Mouse (Mus musculus) left cerebral cortex, postnatal 10 days (tissue): ENCODE data around the gene Cfap52. TPM values are rescaled to one million over a fixed set of nuclear protein-coding genes. Genes with fewer than 3 reads are reported as not detected.

Experiments
- DNase-seq, 2 experiments: peaks; one replicate each; pipeline ENCODE4 v3.0.0; 2021 to 2022; ENCODE audit warnings: low spot score in 2 of 2, mixed read lengths in 1 of 2; ENCODE audit errors: extremely low spot score in 1 of 2
- intact Hi-C: fragments of 180-260 bp; cut with DNase I; formaldehyde crosslinking; loops from one replicate; pipeline ENCODE4 v1.15.1; 2025
- total RNA-seq, 2 experiments: library from RNA; stranded (reverse); gene quantifications; 2 replicates each; pipeline ENCODE4 v1.2.3; 2021

Gene Cfap52
- 1 to 10 TPM; 7.2 to 9.9 TPM for total RNA-seq

DNA sequence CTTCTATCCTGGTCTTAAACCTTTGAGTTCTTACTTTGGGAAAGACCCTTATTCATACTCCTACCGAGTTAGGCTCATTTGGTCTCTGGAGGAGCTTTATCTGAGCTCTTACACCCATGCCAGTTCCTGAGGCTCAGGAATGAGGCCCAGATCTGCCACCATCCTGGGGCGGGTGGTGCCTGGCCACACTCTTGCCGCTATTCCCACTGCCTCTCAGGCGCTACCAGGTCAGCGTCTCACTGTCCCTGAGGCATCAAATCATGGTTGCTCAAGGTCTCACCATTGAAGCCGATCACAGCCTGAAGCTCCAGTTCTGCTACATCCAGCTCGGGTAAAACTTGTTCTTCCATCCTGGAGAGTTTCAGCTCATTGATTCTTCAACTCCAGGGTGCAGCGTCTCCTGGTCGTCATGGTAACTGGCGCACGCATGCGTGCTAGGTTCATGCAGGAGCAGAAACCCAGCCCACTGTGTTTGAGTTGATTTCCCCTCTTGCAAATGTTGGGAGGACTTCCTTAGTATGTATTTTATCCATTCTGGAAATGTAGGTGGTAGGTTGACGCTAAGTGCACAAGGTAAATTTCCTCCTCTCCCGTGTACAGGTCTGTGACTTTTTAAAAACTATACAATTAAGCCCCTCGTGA lies at the start of gene Cfap52:
Gene Cfap52, minus strand, starts transcription at position 410 of the 642 bp plus-strand sequence.
- intact Hi-C loops, result no loop called here
- peak; percentile 86 to 89 for DNase-seq

DNA sequence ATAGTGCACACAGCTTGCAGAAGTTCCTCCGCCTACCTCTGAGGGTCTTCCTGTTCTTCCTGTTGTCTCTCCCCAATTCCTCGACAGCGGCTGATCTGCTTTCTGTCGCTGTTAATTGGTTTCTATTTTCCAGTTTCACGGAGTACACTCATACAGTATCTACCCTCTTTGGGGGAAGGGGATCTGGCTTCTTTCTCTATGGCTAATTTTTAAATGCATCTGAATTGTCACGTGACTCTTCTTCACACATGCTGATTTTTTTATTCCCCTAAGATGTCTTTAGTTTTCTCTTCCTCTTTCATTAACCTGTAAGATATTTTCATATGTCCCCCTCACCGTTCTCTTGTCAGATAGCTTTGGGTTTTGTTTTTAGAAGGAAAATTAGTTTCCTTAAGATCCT lies 46.8 kb upstream of the Cfap52 start:
- intact Hi-C loops, result no loop called here
- DNase-seq, result no peak

DNA sequence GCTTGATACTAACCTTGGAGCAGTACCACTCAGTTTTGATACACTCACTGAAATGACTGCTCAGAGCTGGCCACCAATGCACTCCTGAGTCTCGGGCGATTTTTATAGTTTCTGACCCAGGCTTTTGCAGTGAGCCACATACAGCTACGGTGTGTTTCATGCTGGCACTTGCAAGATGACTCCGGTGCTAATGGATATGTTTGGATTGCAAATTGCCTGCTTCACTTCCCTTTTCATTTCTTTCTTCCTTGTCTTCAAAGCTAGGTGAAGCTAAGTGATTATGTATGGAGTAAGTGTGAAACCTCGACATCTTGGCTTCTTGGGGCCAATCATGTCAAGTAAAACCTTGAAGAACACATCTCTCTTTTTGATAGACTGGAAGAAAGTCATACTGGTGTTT lies 43.9 kb upstream of the Cfap52 start:
- intact Hi-C loops, result no loop called here
- DNase-seq, result no peak

DNA sequence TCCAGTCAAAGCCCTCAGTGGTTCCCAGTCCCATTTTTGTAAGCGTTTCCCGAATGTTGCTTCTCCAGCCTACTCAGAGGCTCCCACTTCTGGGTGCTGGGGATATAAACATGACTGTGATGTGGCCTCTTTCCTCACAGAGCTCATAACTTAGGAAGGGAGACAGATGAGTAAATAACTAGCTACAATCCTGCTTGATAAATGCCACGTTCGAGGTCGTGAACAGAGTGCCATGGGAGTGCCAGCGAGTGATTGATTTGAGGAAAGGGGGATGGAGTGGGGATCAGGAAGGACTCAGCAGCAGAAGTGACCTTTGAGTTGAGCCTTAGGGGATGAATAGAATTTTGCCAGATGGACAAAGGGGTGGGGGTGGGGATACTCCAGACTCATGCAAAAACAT lies 42.2 kb upstream of the Cfap52 start:
- intact Hi-C loops, result no loop called here
- no peak for DNase-seq

DNA sequence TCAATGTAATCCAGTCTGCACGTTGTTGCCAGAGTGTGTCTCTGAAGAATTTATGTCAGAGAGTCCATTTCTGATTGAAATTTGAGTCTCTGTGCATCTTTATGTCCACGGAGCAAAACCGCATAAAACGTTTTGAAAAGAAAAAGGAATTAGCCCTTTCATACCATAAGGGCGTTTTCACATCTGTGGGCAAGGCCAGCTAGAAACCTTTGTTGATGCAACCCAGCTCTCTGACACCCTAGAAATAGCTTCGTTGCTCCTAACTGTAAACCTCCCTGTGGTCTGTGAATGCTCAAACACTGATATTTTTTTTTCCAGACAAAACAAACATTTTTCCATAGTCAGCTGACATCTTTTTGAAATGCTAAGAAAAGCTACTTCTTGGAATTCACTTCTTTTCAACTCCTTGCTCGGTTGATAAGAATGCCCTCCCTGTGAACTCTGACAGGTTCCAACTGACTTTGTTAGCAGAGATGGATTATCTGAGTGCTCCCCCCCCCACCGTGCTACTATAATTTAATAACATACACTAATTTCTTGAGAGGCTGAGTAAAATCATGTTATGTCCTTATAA lies 40.9 kb upstream of the Cfap52 start:
- intact Hi-C loops, result no loop called here
- no peak for DNase-seq

DNA sequence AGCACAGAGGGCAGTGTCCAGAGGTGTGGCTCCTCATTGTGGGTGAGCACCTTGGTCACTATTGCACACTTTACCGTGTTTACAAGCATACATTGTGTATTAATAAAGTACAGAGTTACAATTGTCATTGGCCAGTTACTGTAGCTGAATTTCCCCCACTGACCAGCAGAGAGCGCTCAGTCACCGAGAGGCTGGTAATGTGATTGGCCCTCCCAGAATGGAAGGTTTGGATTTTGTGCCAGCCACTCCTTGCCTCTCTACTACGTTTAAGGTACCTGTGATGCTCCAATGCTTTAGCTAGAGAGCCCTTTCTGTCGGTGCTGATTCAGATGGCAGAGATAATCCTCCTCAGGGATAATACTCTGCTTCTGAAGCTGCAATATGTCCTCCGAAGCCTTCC lies 38.7 kb upstream of the Cfap52 start:
- intact Hi-C loops, result loop anchor here (2.0 kb wide), 1 partner anchor 405 kb away; no protein-coding TSS in a partner anchor
- peak; percentile 48 to 64 for DNase-seq

DNA sequence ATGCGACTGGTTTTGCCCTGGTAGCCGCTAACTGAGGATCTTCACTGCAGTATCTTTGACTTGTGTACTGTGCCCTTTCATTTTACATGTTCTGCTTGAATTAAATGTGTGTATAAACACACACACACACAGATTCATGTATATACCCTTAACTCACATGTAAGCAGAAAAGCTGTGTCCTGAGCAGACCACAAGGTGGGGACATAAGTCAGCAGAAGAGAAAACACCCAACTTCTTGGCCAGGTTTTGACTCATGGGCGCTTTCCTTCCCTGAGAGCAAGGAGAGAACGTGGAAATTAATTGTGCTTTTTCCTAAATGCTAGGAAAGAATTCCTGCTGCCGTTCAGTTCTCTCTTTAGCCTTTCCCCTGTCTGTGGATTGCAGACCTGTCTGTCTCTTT lies 34.2 kb upstream of the Cfap52 start:
- intact Hi-C loops, result no loop called here
- no peak for DNase-seq

DNA sequence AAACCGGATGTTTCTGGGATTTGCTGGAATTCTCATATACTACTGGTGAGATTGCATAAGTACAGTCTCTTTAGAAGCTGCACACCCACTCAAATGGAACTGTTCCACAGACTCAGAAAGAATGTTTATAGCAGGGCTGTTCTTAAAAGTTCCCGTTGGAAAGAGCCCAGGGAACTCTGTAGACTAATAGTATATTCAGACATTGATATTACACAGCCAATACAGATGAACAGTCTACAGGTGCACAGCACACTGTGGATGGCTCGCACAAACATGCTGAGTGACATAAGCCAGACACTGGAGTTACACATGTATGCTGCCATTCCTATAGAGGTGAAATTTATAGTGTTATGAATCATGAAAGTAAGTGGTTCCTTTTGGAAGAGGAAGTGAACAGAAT lies 33.5 kb upstream of the Cfap52 start:
- no peak for DNase-seq
- intact Hi-C loops, result no loop called here

DNA sequence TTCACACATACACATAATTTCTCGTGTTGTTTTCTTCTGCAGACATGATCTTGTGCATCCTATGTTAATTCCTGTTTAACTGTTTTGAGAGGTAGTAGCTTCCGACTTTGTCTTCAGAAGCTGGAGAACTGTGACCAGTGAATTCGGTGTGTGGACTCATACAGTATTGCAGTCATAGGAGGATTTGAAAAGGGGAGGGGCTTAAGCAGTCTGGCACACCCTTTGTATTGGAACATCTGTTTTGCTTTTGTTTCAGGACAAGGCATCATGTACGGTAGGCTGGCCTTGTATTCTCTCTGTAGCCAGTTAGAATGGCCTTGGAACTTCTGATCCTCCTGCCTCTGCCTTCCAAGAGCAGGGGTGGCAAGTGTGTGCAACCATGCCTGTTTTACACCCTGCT lies 30.5 kb upstream of the Cfap52 start:
- DNase-seq, result no peak
- intact Hi-C loops, result no loop called here

DNA sequence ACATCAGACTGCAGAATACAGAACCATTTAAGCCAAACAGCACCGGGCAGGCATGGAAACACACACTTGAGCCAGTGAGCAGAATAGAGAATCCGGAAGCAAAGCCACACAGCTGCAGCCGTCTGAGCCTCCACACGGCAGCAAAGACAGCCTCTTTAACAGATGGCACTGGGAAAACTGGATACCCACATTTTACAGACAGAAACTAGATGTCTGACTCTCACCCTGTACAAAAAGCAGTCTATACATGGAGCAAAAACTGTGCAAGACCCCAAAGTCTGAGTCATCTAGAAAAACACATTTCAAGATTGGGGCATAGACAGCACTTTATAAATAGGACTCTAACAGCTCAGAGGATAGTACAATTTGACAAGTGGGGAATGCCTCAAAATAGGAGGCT lies 25.8 kb upstream of the Cfap52 start:
- intact Hi-C loops, result no loop called here
- no peak for DNase-seq

DNA sequence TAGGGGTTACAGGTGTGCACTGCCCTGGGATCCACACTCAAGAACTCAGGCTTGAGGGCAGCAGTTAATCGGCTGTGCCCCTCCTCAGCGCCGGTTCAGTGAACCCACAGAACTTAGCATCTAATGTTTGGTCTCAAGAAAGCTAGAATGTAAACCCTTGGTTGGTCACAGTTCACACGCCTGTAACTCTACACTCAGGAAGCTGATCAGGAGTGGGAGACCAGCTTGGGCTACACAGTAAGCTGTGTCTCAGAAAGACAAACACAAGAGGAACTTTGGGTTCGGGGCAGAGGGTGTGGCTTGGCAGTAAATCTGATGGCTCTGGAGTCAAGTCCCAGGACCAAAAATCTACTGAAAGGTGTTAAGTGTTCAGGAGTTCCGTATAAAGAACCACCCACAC lies 18.1 kb upstream of the Cfap52 start:
- no peak for DNase-seq
- intact Hi-C loops, result no loop called here

DNA sequence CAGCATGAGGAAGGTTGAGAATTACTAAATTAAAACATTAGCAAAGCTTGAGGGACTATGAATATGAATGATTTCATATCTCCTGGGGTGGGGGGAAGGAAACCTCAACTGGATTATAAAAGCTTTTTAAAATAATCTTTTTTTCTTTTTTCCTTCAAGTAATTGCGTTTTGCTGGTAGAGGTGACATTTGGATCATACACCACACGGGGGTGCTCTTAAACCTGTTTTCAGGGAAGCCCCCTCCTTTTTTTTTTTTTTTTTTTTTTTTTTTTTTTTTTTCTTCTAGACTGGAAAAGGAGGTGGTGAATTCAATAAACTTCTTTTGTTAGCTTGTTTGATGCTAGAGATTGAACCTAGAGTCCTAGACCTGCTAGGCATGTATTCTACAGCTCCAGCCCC lies 9.8 kb upstream of the Cfap52 start:
- DNase-seq, result peak in 1 of 2 experiments; percentile 66
- intact Hi-C loops, result loop anchor here (5.0 kb wide), 1 partner anchor 432 kb away; no protein-coding TSS in a partner anchor

DNA sequence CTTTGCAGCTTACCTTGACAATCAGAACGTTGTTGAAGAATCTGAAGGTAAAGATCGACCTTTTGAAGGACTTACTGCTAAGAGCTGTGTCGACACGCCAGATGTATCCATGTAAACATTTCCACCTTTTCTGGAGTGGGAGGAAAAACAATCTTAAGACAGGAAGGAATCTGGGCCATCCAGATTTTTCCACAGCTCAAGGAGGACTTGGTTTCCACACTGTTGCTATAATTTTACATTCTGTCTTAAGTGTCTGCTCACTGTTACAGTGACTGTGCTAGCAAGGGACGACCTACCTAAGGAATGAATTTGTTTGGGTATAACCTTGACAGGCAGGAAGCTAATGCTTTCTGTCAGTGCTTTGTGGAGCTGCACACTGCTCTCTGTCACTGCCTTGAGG lies 7.8 kb upstream of the Cfap52 start:
- DNase-seq, result no peak
- intact Hi-C loops, result no loop called here

DNA sequence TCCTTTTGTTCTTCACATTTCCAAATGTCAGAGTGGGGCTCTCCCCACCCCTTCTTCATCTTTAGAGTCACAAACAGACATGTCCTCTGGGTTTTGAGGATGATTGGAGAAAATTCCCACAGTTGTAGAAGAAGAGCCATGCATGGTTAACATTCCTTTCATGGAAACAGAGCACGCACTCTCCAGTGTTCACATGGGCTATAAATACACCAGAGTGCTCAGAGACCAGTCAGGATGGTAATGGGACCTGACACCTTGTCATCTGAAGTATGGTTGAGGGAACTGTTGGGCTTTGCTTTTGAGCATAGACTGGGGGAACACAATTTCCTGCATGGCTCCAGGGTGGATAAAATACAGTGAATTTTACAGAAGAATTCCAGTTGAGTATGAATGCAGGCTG lies 7.2 kb upstream of the Cfap52 start:
- intact Hi-C loops, result no loop called here
- DNase-seq, result no peak

DNA sequence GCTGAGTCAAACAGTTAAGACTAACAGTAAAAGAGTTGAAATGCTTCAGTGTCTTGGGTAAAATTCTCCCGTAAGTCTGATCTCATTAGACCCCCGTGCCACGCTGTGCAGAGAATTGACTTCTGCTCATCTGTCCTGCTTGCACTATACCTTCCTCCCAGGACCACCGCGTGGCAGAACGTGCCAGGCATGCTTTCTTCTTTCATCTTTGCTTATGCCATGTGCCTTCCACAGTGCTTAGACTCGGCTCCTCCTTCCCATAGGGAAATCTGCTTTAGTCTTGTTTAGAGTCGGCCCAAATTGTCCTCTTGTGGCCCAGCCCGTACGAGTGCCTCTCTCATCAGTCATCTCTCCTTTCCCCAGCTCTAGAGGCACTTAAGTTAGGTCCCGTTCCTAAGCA lies 2.4 kb upstream of the Cfap52 start:
- no peak for DNase-seq
- intact Hi-C loops, result no loop called here

DNA sequence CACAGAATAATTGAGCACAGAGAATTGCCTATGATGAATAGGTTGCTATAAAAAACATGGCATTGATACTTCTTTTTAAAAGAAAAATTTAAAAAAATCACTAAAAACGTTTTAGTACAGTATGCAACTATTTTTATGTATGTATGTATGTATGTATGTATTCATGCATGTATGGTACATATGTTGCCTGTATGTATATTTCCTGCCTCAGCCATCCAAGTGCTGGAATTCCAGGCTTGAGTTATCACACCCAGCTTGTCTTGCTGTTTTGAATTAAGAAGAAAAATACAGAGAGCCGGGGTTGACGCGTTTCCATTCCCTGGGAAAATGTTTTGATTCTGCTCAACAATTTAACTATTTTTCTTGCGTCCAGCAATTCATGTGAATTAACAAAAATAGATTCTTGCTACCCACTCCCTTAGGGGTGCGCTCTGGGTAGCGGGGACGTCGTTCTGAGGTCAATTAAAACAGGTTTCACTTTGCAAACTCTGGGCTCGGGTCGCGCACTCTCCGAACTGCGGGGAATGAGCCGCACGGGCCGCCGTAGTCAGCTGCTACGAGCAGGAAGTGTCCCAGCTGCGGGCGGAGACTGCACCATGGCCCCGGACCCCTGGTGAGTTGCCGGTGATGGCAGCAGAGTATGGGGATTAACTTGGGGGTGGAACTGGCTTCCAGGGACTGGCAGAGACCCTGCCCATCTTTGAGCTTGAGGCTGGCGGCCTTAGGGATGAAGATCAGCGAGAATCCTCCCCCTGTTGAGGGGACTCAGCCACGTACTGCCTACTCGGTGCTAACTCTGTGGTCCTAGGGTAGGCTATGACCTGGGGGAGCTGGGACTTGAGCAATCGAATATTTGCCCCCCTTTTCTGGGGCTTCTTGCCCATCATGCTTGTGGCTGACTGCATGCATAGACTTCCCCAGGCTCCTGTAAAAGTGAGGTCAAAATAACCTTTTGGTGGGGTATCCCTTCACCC lies 741 bp upstream of the Cfap52 start, which contains the start of gene Stx8:
Gene Stx8, plus strand, starts transcription at position 289 of the 974 bp plus-strand sequence.
- peak; percentile 91 to 97 for DNase-seq
- intact Hi-C loops, result no loop called here

DNA sequence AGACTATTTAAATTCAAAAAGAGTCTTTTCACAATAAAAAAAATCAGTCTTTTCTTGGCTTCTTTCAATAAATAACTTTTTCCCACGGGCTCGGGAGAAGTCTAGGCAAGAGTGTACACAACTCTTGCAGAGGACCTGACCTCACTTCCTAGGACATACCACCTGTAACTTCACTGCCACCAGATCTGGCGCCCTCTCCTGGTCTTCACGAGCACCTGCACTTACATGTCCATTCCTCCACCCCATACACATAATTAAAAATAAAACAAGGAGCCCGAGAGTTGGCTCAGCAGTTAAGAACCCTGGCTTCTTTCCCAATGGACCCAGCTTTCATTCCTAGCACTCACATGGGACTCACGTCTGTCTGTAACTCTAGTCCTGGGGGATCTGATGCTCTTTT lies 1.3 kb downstream of the Cfap52 start:
- intact Hi-C loops, result no loop called here
- DNase-seq, result no peak

DNA sequence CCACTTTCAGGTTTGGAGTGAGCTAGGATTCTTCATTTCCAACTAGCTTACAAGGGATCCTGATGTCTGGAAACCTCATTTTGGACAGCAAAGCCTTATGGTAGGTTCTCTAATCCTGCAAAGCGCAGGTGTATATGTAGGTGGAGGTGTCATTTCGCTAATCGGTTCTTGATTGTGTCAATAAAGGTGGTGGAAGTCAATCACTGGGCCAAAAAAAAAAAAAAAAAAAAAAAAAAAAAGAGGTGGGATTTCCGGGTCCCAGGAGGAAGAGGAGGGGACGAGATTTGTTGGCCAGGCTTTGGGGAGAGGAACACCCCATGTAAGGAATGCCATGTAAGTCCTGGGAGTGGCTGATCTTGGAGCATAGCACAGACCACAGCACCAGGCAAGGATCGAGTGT lies 11.0 kb downstream of the Cfap52 start:
- no peak for DNase-seq
- intact Hi-C loops, result no loop called here

DNA sequence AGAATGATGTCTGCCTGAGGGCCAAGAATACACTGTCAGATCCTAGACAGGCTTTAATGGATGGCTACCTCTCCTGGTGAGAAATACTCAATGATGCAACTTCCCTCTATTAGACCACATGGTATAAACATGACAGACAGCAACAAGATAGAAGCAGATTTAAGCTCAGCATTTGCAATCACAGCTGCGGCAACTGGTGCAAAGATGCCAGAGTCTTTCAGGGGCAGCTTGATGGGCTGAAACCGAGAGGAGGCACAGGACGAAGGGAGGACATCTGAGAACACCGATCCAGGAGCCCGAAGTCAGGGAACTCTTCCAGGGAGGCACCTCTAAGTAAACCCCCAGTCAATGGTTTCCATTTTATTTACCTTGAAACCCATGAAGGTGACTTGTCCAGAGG lies 11.8 kb downstream of the Cfap52 start:
- intact Hi-C loops, result no loop called here
- no peak for DNase-seq

DNA sequence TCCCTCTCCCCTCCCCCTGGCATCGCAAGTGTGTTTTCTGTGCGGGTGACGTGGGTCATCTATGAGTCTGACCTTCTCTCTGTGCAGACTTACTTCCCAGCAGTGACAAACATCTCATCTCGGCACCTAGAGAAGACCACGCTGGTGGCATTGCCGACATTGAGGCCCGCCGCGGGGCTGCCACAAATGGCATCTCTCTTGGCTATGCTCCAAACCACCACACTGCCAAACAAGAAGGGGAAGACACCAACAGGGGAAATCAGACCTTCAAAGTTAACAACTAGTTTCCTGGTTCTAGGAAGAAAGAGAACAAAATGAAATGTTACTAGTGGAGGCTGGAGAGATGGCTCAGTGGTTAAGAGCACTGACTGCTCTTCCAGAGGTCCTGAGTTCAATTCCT lies 16.0 kb downstream of the Cfap52 start:
- DNase-seq, result no peak
- intact Hi-C loops, result no loop called here
